Mouse (Mus musculus) ovary, postnatal 10 days (tissue): ENCODE data around the gene Cited4.

ENCODE experiments used
- DNase-seq: peaks from one replicate; pipeline ENCODE4 v3.0.0; 2022; ENCODE audit warnings: low spot score

Cited4 gene

GRCm38 (mm10) chr4:120666358-120667024 lies at the start of gene Cited4:
TSS of gene Cited4 (plus strand) at chr4:120666572.
- DNase-seq: peak; percentile 65

GRCm38 (mm10) chr4:120627728-120628127 lies 38.6 kb upstream of the Cited4 start:
- DNase-seq: no peak

GRCm38 (mm10) chr4:120630218-120630931 lies 36.0 kb upstream of the Cited4 start:
- no peak for DNase-seq

GRCm38 (mm10) chr4:120631828-120632227 lies 34.5 kb upstream of the Cited4 start:
- DNase-seq: no peak

- DNase-seq: no peak
These were observed 31.0 kb upstream of the Cited4 start for GRCm38 (mm10) chr4:120635351-120635750.

- DNase-seq: no peak
These were observed 24.4 kb upstream of the Cited4 start for GRCm38 (mm10) chr4:120641946-120642345.

- DNase-seq: no peak
These were observed 22.5 kb upstream of the Cited4 start for GRCm38 (mm10) chr4:120643899-120644298.

GRCm38 (mm10) chr4:120649369-120650207 lies 16.8 kb upstream of the Cited4 start:
- no peak for DNase-seq

GRCm38 (mm10) chr4:120650208-120650592 lies 16.2 kb upstream of the Cited4 start:
- no peak for DNase-seq

GRCm38 (mm10) chr4:120655898-120656297 lies 10.5 kb upstream of the Cited4 start:
- no peak for DNase-seq

- DNase-seq: no peak
These were observed 5.9 kb upstream of the Cited4 start for GRCm38 (mm10) chr4:120660485-120660884.

GRCm38 (mm10) chr4:120664601-120665000 lies 1.8 kb upstream of the Cited4 start:
- no peak for DNase-seq

GRCm38 (mm10) chr4:120665144-120665700 lies 1.1 kb upstream of the Cited4 start:
- no peak for DNase-seq

- DNase-seq: no peak
These were observed 590 bp upstream of the Cited4 start for GRCm38 (mm10) chr4:120665782-120666181.

GRCm38 (mm10) chr4:120667045-120667501 lies 701 bp downstream of the Cited4 start:
- peak; percentile 24 for DNase-seq

- DNase-seq: no peak
These were observed 1.2 kb downstream of the Cited4 start for GRCm38 (mm10) chr4:120667555-120667954.

- no peak for DNase-seq
These were observed 2.2 kb downstream of the Cited4 start for GRCm38 (mm10) chr4:120668551-120668950.

- no peak for DNase-seq
These were observed 3.2 kb downstream of the Cited4 start for GRCm38 (mm10) chr4:120669585-120669984.

GRCm38 (mm10) chr4:120671046-120671445 lies 4.7 kb downstream of the Cited4 start:
- no peak for DNase-seq

- no peak for DNase-seq
These were observed 7.2 kb downstream of the Cited4 start for GRCm38 (mm10) chr4:120673606-120674005.

- no peak for DNase-seq
These were observed 8.5 kb downstream of the Cited4 start for GRCm38 (mm10) chr4:120674775-120675451.

- DNase-seq: no peak
These were observed 9.3 kb downstream of the Cited4 start for GRCm38 (mm10) chr4:120675640-120676039.
